Mouse (Mus musculus) T-helper 1 cell (primary cell): ENCODE data around the gene Nfia.

Experiments used
- in situ Hi-C: fragments of 300-600 bp; cut with MboI, MseI; formaldehyde crosslinking; loops from one replicate; pipeline ENCODE4 v1.15.1; 2025; ENCODE audit warnings: high pct_unique_total_duplicates

Gene Nfia

DNA sequence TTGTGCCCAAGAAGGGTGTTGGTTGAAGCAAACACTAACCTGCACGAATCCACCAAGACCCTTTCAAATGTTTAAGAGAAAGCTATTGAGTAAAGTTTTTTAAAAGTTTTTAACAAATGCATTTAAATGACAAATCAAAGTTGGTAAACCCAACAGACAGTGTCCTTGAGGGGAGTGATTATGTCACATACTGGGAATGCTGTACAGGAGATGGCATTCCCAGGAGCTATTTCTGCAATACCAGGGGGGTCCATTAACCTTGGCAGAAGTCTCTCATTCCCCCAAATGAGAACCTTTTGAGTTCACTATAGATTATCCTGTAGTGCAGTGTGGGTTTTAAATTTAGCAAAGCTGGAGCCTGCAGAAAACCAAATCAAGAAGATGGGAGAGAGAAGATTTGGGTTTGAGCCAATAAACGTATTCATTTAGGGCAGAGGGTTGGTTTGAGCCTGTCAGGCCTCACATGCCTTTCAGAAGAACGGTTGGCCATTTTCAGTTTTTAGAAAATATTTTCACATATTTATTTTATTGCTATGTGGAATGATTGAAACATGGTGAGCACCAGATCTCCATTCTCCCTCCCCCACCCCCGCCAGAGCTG, 167.5 kb downstream of the Nfia start:
- in situ Hi-C loops: no loop called here

DNA sequence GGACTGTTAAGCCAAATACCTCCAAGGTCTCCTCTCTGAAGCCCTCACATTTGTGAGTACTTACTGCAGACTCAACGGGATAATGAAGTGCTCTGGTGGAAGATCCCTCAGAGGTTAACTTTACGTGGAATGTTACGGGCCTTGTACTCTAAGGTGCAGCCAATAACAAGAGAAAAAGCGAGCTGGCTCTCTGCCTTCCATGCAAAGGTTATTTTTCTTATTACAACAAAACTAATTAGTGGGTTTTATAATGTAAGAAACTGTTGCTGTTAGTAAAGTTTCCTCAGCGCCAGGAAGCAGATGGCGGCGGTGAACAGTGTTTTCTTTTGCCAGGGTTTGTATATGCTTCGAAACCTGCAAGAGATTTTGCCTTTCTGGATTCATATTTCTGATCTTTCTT, 169.1 kb downstream of the Nfia start:
- in situ Hi-C loops: no loop called here

DNA sequence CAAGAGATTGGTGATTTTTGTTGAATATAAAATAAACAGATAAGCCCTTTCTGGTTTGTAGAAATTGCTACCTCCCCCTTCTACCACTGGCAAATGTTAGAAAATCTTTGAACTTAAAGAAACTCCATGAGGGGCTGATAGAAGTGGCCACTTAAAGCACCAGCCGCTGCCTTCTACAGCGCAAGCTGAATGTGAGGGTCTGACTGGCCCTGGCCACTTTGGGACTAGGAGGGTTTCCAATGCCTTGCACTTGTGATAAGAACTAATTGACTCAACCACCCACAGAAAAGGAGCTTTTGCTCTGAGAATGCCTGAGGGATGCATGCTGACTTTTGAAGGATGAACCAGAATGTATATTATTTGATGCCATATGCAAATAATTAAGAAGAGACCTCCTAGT, 171.8 kb downstream of the Nfia start:
- in situ Hi-C loops: no loop called here

DNA sequence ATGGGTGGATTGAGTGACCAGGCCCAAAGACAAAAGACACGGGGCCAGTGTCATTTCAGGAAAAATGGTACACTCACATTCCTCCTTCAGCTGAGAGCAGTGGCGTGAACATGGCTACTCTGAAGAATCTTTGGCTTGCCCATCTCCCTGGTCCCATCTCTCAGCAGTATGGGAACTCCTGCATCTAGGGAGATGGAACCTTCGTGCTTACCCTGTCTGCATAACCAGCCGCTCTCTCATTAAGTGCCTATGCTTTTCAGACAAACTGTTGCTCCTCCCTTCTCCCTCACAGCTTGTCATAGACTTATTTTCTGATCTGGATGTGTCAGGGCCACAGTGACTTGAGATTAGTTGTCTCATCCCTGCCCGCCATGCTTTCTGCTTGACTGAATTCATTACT, 174.9 kb downstream of the Nfia start:
- in situ Hi-C loops: no loop called here

DNA sequence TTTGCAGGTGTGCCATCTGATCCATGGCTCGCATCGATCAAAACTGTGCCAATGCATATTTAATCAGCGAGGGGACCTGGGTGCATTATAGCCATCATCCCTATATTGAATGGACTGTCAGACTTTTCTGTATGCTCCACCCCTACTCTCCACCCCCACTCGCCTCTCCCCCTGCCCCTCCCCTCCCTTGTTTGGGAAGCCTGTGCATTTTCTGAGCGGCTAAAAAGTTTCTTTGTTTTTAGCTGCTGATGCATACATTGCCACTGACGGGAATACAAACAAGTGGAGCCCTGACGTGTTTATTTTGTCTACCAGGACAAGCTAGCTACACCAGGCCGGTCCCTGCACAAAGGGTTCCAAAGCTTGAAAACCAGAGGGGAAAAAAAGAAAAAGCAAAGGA, 175.7 kb downstream of the Nfia start:
- in situ Hi-C loops: no loop called here

DNA sequence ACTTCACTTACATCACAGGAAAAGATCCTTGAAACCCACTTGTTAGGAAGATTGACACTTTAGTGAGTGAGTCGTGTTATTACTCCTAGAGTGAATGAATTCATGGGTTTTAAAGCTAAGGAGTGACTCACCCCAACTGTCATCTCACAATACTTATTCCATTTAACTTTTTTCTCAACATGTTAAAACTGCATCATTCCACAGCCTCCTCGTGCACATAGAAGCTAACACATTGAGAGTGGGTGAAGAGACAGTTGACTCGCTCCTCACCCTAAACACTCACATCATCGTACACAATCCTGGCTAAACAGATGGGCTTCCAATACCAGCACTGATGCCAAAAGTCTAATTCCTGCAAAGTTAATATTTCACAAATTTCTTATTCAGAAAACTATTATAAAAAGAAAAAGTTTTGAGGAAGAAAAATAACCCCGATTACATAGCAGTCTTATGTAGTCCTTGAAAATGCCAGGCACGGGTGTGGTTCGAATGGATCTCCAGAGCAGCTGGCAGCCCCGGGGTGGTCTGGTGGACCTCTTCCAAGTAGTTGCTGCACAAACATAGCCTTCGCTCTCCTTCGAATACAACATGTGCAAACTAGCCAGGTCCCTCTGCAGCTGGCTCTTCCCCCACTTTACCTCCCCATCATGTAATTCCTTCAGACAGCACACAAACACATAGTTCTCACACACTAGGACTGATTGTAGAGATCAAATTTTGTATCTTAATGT, 178.0 kb downstream of the Nfia start:
- in situ Hi-C loops: no loop called here

DNA sequence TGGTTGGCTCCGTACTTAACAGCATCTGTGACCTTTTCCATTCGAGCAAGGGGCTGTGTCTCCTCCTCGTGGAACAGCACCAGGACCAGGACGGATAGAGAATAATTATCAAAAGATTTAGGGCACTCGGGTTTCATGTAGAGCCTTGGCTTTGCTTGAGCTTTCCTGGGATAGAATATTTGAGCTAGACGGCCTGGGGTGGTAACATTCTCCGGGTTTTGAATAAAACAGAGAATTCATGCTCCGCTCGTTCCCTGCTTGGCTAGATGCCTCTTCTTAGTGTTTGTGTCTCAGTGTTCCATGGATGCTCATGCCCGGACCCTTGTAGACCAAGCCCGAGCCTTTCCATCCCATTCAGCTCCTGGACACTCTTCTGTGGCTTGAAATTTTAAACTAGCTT, 181.4 kb downstream of the Nfia start:
- in situ Hi-C loops: no loop called here

DNA sequence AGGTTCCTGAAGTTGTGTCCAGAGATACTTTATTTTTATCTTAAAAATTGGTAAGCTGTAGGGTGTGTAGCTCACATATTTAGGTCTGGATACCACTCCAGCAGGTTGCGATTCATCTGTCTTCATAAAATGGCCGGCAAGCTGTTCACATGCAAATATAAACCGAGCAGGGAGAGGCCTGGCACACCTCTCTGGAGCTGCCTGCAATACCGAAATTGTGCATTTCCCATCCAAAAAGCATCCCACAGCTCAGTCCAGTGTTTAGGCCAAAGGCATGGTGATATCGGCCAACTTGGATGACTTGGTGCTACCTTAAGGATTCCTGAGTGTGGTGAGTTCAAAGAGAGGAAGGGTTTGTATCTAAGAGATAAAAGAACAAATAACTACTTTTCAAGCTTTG, 185.6 kb downstream of the Nfia start:
- in situ Hi-C loops: no loop called here

DNA sequence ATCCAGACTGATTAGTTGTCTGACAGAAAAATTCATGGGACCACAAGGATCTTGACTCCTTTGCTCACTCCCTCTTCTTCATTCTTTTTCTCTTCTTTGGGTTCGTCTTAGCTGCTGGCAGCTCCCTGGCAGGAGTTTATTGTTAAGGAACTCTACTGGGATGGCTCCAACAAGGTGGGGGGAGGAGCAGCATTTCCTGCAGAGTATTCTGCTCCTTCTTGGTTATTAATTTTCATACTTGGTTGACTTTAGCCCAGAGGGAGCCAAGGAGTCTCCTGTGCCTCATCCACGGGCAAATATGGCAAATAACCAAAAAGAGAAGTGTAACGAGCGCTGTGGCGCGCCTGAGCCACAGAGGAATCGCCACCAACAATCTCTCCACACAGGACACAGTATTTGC, 190.3 kb downstream of the Nfia start:
- in situ Hi-C loops: no loop called here

DNA sequence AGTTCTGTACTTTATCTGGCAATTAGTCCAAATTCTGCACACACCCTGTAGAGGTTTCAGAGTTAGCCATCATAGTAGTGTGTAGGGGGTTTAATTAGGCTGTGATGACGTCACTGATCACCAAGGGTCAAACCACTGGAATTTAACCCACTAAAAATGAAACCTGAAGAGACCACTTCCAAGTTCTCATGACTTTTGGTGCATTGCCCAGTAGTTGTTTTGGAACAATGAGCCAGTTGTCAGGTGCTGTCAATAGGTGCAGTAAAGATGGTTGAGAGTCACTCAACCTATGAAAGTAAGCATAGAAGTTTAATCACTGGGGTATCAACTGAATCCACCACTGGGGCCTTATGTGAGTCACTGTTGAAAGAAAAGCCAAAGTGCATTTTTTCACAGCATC, 191.4 kb downstream of the Nfia start:
- in situ Hi-C loops: no loop called here

DNA sequence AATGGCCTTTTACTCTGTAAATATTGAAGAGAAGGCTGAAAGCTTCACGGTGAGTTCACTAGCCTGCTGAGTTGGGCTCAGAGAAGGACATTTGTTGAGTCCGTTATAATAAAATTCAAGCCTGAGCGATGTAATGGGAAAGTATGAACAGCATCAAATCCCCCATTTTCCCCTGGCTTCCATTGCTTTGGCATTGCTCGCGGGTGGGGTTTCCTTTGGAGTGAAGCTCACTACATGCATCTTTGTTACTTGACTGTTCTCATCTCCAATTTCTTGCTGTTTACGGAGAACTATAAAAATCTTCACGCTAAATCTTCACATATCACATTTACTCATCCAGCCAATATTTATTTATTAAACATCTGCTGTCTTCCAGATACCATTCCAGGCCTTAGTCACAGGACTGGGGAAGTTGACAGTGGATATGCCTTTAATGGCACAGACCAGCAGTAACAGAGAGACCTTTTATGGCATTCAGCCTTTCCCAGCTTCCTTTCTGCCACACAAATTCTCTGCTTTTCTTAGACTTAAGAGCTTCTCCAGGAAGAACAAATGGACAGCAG, 196.3 kb downstream of the Nfia start:
- in situ Hi-C loops: no loop called here

DNA sequence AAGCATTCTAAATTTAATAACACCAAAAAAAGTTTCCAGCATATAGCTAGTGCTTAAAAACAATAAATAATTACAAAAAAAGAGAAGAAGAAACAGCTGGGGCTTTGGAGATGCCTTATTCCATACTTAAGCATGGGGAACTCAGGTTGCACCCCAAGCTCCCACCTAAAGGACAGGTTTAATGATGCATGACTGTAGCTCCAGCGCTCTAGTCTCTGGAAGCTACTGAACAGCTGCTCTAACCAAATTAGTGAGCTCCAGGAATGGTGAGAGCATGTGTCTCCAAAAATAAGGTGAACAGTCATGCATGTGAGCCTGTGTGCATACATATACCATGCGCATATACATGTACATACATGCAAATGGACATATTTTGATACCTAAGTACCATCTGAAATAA, 200.5 kb downstream of the Nfia start:
- in situ Hi-C loops: no loop called here

DNA sequence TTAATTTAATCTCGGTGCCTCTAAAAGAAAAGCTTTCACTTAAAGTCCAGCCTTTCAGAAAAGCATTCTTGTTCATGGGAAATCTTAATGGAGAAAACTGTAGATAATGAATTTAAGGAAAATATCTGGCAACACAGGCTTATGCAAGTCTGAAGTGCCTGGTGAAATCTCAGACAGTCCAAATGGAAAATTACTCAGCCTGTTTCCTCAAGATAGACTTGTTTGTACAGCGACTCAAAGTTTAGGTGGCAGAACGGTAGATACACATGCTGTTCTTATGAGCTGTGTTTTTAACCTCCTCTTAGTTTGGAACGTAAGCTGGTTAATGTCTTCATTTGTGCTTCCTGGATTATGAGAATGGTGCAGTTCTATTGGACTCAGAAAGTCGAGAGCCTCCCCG, 201.5 kb downstream of the Nfia start:
- in situ Hi-C loops: no loop called here

DNA sequence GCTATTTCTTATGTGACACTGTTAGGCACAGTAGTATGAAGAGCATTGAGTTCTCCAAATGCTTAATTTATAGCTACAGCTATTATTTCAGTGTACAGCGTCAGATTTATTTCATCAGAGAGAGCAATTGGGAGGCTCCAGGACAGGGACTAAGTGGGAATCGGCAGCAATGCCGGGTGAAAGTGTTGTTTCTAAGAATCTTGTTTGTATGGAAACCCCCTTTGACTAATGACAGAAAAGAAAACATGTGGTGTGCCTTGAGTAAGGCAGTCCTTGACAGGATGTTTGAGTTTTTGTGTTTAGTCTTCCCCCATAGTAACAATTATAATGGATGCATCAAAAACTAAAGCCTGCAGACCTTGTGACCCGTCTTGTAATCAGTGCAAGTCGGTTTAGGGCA, 204.4 kb downstream of the Nfia start:
- in situ Hi-C loops: no loop called here

DNA sequence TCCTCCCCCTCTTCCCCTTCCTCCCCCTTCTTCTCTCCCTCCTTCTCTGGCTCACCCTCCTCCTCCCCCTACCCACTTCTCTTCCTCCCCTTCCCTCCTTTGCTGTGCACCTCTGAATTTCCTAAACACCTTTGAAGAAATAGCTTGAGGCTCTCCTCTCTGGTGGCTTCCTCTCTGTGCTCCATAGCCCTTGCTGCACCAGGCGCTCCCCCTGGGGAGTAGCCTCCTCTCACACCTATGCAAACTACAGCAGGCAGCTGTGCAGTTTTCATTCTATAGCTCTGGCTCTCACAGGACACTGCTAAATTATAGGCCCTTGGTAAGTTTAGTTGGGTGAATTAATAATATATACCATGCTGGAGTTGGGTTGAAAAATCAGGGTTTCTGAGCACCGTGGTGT, 211.8 kb downstream of the Nfia start:
- in situ Hi-C loops: no loop called here

DNA sequence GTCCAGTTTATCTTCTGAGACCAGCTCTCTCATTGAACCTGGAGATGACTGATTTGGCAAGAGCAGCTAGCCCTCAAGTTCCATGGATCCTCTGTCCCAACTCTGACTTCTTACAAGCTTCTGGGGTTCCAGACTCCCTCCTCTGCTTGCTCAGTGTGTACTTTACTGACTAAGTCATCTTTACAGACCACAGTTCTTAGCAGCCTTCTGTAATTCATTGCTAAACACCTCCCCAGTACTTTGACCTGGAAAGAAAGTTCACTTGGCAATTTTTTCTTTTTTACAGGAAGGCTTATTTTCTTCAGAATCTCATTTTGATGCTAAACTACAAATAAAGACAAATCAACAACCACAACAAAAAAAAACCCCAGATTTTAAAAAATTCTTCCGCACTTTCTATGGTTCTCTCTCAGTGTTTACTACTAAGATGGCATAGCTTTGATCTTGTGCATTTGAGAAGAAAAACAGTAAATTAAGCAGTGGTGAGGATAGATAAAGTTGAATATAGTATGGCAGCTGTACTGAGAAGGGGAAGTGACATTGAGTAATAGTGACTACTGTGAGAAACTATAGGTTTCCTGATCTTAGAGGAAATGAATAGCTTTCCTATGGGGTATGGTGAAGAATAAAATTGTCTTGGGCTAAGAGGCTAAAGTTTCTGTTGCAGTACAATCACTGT, 213.7 kb downstream of the Nfia start:
- in situ Hi-C loops: no loop called here

DNA sequence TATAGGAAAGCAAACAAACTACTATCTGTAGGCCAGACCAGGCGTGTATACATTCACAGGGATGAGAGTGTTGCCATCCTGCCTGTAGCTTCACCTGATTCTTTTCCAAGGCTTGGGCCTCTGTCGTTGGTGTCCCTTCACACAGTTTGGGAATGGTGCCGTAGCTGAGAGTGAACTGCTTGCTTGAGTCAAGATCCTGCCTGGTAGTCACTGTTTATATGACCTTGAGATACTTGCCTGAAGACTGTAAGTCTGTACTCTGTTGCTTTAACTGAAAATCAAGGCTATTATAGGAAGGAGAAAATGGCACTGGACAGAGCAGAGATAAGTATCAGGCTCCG, 214.2 kb downstream of the Nfia start:
- in situ Hi-C loops: no loop called here

DNA sequence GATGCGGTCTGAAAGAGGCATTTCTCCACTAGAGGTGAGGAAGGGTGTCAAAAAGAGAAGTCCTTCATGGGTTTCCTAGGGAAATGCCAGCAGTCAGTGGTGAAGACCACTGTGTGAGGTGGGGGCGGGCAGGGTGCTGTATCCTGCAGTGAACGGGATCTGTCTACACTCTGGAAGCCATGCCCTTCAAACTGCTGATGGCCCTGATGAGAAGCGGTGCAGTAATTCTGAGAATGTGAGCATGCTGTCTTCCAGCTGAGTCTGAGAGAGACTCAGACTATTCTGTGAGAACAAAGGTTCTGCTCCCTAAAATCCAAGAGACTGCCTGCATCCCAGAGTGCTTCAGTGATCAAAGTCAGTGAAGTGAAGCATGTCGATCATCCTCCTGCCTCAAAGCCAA, 216.2 kb downstream of the Nfia start:
- in situ Hi-C loops: no loop called here

DNA sequence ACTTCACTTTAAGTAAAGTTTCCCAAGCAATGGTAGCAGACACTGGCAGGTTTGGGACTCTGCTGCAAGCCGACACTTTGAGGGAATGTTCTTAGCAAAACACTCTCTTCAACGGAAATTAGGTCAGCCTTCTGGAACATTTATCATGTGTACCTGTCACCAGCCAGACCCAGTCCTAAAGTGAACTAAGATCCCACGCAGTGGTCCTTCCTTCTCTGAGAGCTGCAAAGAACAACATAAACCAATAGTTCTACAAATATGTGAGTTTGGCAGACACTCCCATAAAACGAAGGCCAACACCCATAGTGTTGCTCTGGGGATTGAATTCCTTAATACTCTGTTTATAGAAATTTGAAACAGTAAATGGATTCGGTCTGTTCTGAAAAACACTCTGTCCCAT, 217.9 kb downstream of the Nfia start:
- in situ Hi-C loops: no loop called here

DNA sequence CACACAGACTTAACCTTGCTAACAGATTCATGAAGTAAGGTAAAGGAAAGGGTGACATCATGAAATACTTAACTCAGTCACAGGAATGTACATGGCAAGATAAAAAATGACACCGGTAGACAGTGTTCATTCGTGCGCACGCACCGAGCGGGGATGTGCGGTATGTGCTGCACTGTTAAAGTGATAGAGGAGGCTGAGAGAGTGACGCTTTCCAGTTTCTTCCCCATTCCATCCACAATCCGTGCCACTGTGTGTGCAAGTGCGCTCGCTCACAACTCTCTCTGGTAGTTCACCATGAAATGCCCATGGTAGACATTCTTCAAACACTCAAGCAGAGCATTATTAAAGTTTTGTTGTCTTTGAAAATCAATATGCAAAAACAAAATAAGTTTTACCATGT, 218.9 kb downstream of the Nfia start:
- in situ Hi-C loops: no loop called here

DNA sequence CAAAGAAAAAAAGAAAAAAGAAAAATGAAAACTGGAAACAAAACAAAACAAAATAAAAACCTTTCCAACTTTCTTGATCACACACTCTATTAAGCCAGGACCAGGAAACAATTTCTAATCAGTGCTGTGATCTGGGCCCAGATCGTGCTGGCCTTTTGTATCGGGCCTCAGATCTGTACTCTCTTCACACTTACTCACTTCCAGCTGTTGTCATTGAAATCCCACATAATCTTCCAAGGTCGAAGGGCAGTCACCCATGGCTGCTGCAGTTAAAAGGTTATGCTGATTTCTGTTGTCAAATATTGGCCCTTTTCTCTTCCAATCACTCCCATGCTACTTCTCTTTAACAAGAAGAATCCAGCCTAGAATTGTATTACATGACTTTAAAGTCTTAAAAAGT, 219.3 kb downstream of the Nfia start:
- in situ Hi-C loops: no loop called here

DNA sequence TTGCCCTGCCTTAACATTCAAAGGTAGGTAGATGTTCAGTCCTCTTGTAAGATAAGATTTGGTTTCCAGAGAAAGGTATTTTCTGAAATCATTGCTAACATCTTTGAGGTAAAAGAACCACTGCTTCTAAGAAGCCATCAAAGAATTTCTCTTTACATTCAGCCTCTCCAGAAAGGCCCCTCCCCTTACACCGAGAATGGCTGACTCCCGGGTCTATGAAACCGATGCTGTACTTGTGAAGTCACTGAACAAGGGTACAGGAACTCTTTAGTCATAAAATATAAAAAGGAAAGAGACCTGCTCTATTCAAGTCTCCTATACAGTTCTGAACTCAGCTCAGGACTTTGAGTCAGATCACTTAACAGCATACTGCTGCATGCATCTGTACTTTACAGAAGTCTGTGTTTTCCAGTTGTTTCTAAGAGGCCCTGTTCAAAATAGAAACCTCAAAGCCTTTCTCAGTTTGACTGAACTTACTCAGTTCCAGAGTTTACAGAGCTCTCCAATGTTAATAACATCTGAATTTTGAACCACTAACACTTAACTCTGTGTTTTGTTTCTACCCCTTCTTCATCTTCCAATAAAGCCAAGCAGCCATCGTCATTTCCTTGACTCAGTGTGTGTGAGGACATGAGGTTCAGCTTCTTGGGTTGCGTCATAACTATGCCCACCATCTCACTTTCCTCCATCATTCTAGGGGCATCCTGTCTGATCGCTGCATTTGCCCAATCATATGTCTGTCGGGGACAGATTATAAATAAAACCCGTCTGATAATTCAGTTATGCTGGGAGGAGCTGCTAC, 223.6 kb downstream of the Nfia start:
- in situ Hi-C loops: no loop called here
